Mouse (Mus musculus): ENCODE data around the gene Phlpp2. TPM values are rescaled to one million over a fixed set of nuclear protein-coding genes. Genes with fewer than 3 reads are reported as not detected.

Gene Phlpp2
- polyA plus RNA-seq, 1 experiment from 2014 or later, result 3.4 TPM

DNA sequence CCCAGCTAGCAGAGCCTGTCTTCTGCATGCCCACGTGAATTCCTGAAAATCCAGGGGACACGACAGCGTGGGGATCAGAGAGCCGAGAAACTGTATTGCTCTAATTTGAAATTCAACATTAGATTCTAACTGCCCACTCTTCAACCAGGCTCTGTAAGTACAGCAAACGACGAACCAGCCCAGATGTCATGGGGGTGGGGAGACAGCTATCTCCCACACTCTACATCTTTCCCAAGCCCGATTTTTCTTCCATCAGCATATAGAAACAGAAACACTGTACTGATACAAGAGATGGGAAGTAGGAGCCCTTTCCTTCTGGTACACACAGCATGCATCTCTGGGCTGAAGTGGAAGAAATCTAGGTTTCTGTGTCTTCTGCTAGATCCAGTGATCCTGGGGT is 83.8 kb downstream of the Phlpp2 start:
- H3K27ac ChIP-seq, result no peak overlapping the region
- 77% methylated on average over 7 of the region's 7 CpGs for WGBS
- ATAC-seq, result no peak
- H3K9ac ChIP-seq, result no peak overlapping the region
- H3K4me1 ChIP-seq, result peaks cover 23% of the 10 kb centered on the region
- H3K9me3 ChIP-seq (replicated peaks), result no peaks in the 10 kb centered on the region
- H3K4me3 ChIP-seq, result no peak overlapping the region
- no peak overlapping the region for H3K4me2 ChIP-seq
- H3K36me3 ChIP-seq (ENCODE audit: poor library complexity, severe bottlenecking), result no peaks in the 10 kb centered on the region
- peaks cover 11% of the 10 kb centered on the region for H3K27me3 ChIP-seq

DNA sequence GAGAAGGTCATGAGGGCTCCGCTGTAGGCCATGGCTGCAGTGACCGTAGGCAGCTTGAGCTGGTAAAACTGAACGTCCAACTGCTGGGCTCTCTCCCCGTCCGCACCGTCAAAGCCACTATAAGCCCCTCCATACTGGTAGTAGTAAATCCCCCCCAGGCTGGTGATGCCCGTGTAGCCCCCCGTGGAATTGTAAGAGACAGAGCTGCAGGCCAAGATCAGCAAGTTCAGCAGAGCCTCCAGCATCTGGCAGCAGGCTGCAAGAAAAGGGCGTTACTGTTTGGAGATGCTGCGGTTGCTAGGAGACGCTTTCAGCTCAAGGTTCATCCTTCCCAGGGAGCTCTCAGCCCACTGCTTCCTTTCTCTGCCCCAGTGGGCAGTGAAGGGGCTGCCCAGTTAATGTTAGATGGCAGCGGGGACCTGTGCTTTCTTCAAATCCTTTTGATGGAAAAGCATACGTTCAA is 86.2 kb downstream of the Phlpp2 start:
- Histone ChIP-seq H3K36me3 (ENCODE audit: poor library complexity, severe bottlenecking) (no peaks in the 10 kb centered on the region), H3K4me2 (no peak overlapping the region), H3K9ac (no peak overlapping the region), H3K4me1 (peaks cover 25% of the 10 kb centered on the region), H3K4me3 (no peak overlapping the region), H3K27ac (no peak overlapping the region; the same call in 1 of the 2 replicates), H3K27me3 (peaks cover 3% of the 10 kb centered on the region; the same call in 1 of the 2 replicates), H3K9me3 (replicated peaks) (no peaks in the 10 kb centered on the region)
- 34% methylated on average over 13 of the region's 13 CpGs for WGBS
- ATAC-seq, result peak; percentile 60; the same call in 1 of the 2 replicates

DNA sequence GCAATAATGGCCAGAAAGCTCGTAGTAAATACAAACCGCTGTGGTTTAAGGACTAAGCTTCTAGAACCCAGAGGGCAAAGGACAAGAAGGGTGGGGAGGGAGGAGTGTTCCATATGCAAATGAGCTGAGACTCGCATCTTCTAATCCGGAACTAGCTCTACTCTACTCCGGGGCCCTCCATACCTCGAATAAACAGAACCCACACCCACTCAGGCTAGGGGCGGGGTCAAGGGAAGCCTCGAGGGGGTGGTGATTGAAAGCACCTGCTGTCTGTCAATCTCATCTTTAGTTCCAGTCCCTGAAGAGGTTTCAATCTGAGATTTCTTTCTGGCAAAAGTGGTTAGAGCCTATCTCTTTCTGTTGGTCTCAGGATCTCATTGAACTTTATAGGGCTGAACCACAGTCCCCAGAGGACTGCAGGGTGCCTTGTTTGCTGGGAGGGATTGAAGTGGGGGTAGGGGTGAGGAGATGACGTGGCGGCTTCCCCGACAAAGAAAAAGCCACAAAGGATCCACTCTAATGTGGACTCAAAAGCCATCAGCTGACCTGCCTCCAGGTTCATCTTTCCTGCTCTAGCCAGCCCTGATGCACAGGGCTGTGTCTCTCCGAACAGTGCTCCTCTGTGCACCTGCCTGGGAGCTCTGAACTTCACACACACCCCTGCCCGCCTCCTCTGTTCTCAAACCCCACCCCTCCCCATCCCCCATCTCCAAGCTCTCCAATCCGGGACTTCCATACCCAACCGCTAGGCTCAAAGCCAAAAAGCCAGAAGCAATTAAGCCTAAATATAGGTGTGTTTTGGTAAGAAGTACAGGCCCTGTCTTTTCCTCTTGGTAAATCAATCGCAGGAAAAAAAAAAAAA is 89.1 kb downstream of the Phlpp2 start:
- H3K4me1 ChIP-seq, result peaks cover 34% of the 10 kb centered on the region
- no peaks in the 10 kb centered on the region for H3K36me3 ChIP-seq (ENCODE audit: poor library complexity, severe bottlenecking)
- peak; percentile 56; the same call in 1 of the 2 replicates for ATAC-seq
- no peak overlapping the region for H3K4me3 ChIP-seq
- no peak overlapping the region for H3K27ac ChIP-seq
- H3K27me3 ChIP-seq, result peaks cover 25% of the 10 kb centered on the region
- H3K9ac ChIP-seq, result peak overlapping the region; percentile 30; the same call in 1 of the 2 replicates
- H3K4me2 ChIP-seq, result peak overlapping the region; percentile 42
- 4% methylated on average over 16 of the region's 16 CpGs for WGBS
- no peaks in the 10 kb centered on the region for H3K9me3 ChIP-seq (replicated peaks)

DNA sequence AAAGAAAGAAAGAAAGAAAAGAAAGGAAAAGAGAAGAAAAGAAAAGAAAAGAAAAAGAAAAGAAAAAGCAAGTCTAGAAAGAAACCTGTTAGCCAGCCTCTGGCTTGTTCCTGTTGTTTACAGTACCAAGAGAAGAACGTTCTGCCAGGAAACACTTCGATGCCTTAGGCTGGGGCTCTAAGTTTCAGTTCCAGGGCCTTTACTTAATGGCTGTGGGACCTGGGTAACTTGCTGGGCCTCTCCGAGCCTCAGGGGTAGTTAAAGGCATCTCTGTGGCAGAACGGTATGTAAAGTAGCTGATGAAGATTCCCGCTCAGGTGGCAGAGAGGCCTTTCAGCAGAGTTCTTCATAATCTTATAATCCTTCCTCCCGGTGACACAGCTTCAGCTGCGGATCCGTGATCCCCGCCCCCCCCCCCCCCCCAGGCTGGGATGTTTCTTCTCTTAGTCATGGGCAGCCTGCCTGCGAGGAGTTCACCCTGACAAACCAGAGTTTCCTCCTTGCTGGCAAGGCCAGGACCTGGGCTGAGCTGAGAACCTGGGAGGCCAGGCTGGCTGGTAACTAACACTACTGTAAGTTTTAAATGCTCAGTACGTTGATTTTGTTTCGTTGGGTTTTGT is 89.8 kb downstream of the Phlpp2 start:
- 25% methylated on average over 12 of the region's 12 CpGs for WGBS
- no peak for ATAC-seq
- H3K36me3 ChIP-seq (ENCODE audit: poor library complexity, severe bottlenecking), result no peaks in the 10 kb centered on the region

DNA sequence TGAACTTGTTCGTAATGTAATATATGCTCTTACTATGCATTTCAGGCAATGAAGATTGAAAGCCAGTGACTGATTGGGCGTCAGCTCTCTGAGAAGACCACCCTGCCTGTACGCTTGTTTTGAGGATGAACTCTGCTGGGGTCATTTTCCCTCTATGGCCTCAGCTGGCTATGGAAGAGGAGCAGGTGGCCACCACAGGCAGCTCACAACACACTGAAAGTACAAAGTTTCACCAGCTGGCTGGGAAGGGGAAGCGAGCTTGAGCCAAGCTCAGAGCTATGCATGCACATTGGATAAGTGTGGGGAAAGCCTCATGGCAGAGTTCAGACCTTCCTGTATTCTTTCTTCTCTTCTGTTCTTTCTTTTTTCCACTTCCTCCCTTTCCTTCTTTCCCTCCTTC is 90.8 kb downstream of the Phlpp2 start:
- Histone ChIP-seq H3K27me3 (peaks cover 29% of the 10 kb centered on the region), H3K4me3 (no peak overlapping the region), H3K36me3 (ENCODE audit: poor library complexity, severe bottlenecking) (no peaks in the 10 kb centered on the region), H3K9me3 (replicated peaks) (no peaks in the 10 kb centered on the region), H3K9ac (no peak overlapping the region), H3K27ac (no peak overlapping the region), H3K4me2 (no peak overlapping the region), H3K4me1 (peaks cover 33% of the 10 kb centered on the region)
- WGBS, result 68% methylated on average over 4 of the region's 4 CpGs
- no peak for ATAC-seq

More for the DNA sequence above, 89.8 kb downstream of the Phlpp2 start:
- H3K27ac ChIP-seq, result no peak overlapping the region; the same call in 1 of the 2 replicates
- H3K27me3 ChIP-seq, result peaks cover 28% of the 10 kb centered on the region
- no peaks in the 10 kb centered on the region for H3K9me3 ChIP-seq (replicated peaks)
- no peak overlapping the region for H3K4me2 ChIP-seq
- no peak overlapping the region for H3K4me3 ChIP-seq
- no peak overlapping the region for H3K9ac ChIP-seq
- H3K4me1 ChIP-seq, result peaks cover 34% of the 10 kb centered on the region

DNA sequence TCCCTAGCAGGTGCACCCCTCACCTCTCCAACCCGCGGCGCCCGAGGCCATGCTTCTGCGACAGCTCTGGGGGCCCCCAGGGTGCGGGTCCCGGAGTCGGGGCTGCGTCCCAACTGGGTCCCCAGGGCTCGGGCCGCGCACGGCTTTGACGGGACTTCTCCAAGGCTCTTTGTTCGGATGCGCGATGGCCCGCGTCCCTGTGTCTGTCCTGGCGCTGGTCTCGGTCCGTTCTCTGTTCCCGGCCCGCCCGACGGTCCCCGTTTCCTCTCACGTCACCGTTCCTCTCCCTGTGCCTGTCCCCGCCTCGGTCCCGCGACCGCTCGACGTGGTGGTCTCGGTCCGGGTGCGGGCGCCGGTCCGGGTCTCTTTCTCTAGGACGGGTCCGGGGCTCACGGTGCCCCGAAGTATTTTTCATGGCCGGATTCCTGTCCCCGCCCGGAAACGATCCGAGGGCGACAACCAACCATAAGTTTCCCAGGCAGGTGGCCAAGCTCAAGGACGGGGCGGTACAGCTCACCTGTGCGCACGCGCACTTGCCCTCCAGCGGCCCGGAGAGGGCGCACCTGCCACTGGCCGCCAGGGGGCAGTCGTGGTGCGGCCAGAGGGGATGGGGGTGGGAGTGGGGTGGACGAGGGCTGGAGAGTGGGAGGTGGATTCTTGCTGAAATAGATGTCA is 93.5 kb downstream of the Phlpp2 start, which contains the start of gene Marveld3:
Gene Marveld3, minus strand, starts transcription at position 511 of the 675 bp plus-strand sequence.
- Histone ChIP-seq H3K4me1 (peaks cover 23% of the 10 kb centered on the region), H3K4me2 (peak within 1 kb of the TSS; percentile 70), H3K27me3 (peaks cover 29% of the 10 kb centered on the region), H3K9ac (peak within 1 kb of the TSS; percentile 48; the same call in 1 of the 2 replicates), H3K27ac (no peak within 1 kb of the TSS), H3K4me3 (peak within 1 kb of the TSS; percentile 48), H3K36me3 (ENCODE audit: poor library complexity, severe bottlenecking) (no peaks in the 10 kb centered on the region), H3K9me3 (replicated peaks) (no peaks in the 10 kb centered on the region)
- 2% methylated on average over 64 of the region's 64 CpGs for whole genome bisulfite sequencing
- ATAC-seq, result peak; percentile 50; the same call in 1 of the 2 replicates

DNA sequence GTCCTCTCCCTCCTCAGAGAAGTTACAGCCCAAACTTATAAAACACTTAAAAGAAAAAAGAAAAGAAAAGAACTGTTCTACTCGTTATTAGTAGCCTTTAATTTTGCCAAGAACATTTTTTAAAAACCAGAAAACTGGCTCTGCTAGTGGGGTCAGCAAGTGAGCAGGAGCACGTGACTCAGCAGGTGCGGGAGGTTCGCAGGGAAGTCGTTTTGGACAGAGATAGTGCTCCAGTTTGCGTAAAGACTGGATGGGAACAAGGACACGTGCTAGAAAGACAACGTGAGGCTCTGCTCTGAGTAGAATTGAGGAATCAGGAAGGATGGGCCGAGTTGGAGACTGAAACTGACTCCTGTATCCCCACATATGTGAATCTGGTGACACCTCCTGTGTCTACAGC is 94.6 kb downstream of the Phlpp2 start:
- ATAC-seq, result no peak
- Histone ChIP-seq H3K4me2 (no peak overlapping the region), H3K9me3 (replicated peaks) (no peaks in the 10 kb centered on the region), H3K4me3 (no peak overlapping the region), H3K9ac (no peak overlapping the region), H3K36me3 (ENCODE audit: poor library complexity, severe bottlenecking) (no peaks in the 10 kb centered on the region), H3K4me1 (peaks cover 14% of the 10 kb centered on the region), H3K27ac (no peak overlapping the region), H3K27me3 (peaks cover 29% of the 10 kb centered on the region)
- WGBS, result 83% methylated on average over 9 of the region's 9 CpGs

DNA sequence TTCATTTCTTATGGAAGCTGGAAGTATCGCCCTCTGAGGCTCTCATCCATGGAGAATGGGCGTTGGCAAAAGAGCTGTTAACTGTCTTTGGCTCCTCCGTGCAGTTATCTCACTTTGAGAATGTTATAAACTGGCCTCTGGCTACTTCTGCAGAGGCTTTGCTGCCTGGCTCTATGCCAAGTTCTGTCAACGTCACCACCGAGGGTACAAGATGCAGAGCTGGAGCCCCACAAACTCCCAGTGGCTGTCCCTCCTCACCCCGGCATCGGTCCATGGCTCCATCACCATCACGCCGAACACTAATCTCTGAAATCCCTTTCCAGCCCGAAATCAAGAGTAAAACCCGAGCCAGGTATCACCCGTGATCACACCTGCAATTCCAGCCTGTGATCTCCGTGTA is 95.1 kb downstream of the Phlpp2 start:
- Histone ChIP-seq H3K27ac (no peak overlapping the region), H3K9ac (no peak overlapping the region), H3K4me1 (peaks cover 9% of the 10 kb centered on the region), H3K36me3 (ENCODE audit: poor library complexity, severe bottlenecking) (no peaks in the 10 kb centered on the region), H3K9me3 (replicated peaks) (no peaks in the 10 kb centered on the region), H3K4me3 (no peak overlapping the region), H3K4me2 (no peak overlapping the region), H3K27me3 (peaks cover 30% of the 10 kb centered on the region)
- ATAC-seq, result no peak
- 76% methylated on average over 13 of the region's 13 CpGs for WGBS

DNA sequence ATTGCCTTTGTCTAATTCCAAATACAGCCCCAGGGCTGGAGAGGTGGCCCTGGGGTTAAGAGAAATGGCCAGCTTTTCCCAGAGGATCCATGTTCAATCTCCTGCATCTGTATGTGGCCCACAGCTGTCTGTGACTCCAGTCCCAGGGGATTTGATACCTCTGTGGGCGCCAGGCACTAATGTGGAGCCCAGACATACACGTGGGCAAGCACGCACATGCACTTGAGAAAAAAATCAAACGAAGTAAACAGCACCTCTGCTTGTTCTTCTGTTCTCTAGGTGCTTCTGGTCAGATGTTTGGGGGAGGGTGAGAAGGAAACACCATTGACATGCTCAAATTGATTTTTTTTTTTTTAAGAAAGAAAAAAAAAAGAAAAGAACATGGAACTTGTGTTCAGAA is 95.8 kb downstream of the Phlpp2 start:
- Histone ChIP-seq H3K9me3 (replicated peaks) (no peaks in the 10 kb centered on the region), H3K4me1 (peaks cover 8% of the 10 kb centered on the region), H3K27me3 (peaks cover 37% of the 10 kb centered on the region), H3K4me2 (no peak overlapping the region), H3K9ac (no peak overlapping the region), H3K27ac (no peak overlapping the region), H3K36me3 (ENCODE audit: poor library complexity, severe bottlenecking) (no peaks in the 10 kb centered on the region), H3K4me3 (no peak overlapping the region)
- WGBS, result 72% methylated on average over 4 of the region's 4 CpGs
- ATAC-seq, result no peak

DNA sequence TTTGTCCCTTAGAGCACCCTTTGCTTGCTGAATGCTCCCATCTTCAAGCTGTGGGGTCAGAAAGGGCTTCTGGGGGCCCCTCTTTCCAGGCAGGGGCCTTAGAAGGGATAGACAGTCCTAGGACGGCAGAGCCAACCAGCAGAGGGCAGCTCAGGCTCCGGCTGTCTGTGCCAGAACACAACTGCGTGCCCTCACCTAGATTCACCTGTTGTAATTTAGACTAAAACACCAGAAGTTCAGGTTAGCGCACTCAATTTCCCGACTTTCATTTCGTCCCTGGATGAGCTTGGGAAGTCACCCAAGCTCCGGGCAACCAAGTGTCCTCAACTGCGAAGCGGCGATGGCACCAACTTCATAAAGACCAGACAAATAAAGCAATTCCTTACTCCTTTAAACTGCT is 100.5 kb downstream of the Phlpp2 start:
- Histone ChIP-seq H3K36me3 (ENCODE audit: poor library complexity, severe bottlenecking) (no peaks in the 10 kb centered on the region), H3K4me2 (no peak overlapping the region), H3K9ac (no peak overlapping the region), H3K4me1 (no peaks in the 10 kb centered on the region), H3K27me3 (peaks cover 12% of the 10 kb centered on the region), H3K27ac (no peak overlapping the region), H3K9me3 (replicated peaks) (no peaks in the 10 kb centered on the region), H3K4me3 (no peak overlapping the region)
- WGBS, result 63% methylated on average over 10 of the region's 10 CpGs
- ATAC-seq, result no peak

DNA sequence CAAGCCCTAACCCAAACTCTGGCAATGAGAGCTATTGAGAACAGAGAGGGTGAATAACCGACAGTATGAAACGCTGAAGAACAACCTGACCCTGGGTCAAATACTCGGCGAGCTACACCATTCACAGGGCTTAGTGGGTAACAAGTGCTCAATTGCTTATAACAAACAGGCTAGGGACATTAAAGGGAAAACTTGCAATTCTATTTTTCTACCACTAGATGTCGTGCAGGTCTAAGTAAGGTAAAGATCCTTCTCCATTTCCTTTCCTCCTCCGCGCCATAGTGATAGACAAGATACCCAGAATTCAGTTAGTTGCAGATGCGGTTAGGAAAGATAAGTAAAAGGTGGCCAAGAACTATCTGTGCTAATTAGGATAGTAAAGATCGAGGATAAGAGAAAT is 102.0 kb downstream of the Phlpp2 start:
- Histone ChIP-seq H3K4me1 (no peaks in the 10 kb centered on the region), H3K27ac (no peak overlapping the region), H3K9me3 (replicated peaks) (no peaks in the 10 kb centered on the region), H3K9ac (no peak overlapping the region), H3K4me3 (no peak overlapping the region), H3K36me3 (ENCODE audit: poor library complexity, severe bottlenecking) (no peaks in the 10 kb centered on the region), H3K27me3 (peaks cover 12% of the 10 kb centered on the region), H3K4me2 (no peak overlapping the region)
- 6% methylated on average over 9 of the region's 9 CpGs for WGBS
- peak; percentile 38; the same call in 1 of the 2 replicates for ATAC-seq

DNA sequence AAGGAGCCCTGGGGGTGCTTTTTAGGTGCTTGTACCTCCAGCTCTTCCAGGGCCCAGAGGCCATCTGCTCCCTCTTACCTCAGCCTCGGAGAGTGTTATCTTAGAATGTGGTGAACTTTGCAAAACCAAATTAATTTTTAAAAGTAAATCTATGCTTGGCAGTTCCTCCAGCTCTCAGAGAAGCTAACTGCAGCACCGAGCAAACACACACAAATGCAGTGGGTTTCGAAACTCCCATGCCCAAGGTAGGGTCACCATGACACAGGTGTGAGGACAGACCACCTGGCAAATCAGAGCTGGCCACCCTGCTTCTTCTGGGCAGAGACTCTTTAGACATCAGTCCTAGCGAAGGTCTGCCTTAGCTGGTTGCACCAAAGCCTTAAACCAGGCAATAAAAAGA is 104.6 kb downstream of the Phlpp2 start:
- Histone ChIP-seq H3K4me1 (no peaks in the 10 kb centered on the region), H3K36me3 (ENCODE audit: poor library complexity, severe bottlenecking) (no peaks in the 10 kb centered on the region), H3K9ac (no peak overlapping the region), H3K27me3 (peaks cover 12% of the 10 kb centered on the region), H3K27ac (no peak overlapping the region), H3K9me3 (replicated peaks) (peaks cover 9% of the 10 kb centered on the region), H3K4me2 (no peak overlapping the region), H3K4me3 (no peak overlapping the region)
- 90% methylated on average over 4 of the region's 4 CpGs for WGBS
- no peak for ATAC-seq
